In the genomic region with DNA sequence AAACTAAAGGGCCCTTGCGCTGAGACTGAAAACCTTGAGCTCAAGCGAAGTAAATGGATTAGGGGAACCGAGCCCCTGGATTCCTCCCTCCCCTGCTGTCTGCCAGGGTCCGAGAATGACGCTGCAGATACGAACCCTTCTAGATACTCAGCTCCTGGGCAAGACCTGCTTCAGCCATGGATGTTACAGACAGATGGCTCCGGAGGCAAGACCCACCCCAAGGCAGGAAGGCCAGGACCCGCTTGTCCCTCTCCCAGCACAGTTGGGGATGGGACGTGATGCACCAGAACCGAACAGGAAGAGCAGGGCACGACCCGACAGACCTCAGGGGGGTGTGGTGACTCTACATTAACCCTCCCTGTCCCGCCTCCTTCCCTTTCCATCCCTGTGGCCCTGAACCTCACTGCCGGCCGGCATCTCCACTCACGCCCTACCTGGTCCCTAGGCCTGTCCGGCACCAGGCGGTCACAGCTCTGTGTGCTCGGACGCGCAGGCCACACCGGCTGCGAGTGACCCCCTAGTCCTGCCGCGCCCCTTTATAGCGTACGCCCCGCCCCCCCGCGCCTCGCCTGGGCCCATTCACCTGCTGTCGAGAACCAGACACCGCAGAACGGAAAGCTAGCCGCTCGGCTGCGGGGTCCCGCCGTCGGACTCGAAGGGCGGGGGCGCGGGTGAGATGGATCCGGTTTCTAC, we compare ENCODE assay signal across 7 mouse cellular contexts.
DNase-seq lines count a peak whose midpoint lies in the region; ATAC-seq lines count a peak whose summit lies in the region.

No protein-coding gene starts in this region.

- H3K9ac ChIP-seq in embryonic facial prominence, embryonic 14.5 days (ENCODE audit: low read depth, low read length) = peak overlapping the region; percentile 47
- H3K9ac ChIP-seq in limb, embryonic 13.5 days = no peak overlapping the region

- H3K4me1 ChIP-seq in embryonic facial prominence, embryonic 14.5 days (ENCODE audit: control insufficient read depth, insufficient read depth, low read length) = peaks cover 7% of the 10 kb centered on the region; the same call in 1 of the 2 replicates
- peaks cover 67% of the 10 kb centered on the region for H3K4me1 ChIP-seq in limb, embryonic 13.5 days

- peak; percentile 20 for DNase-seq in thymus, postnatal 14 days
- DNase-seq in thymus, postnatal 25 days = no peak
- no peak for DNase-seq in embryonic facial prominence, embryonic 14.5 days (ENCODE audit: low spot score)
- no peak for DNase-seq in right cerebral cortex, postnatal 4 days
- no peak for DNase-seq in MN1 (ENCODE audit: low spot score)
- DNase-seq in left cerebral cortex, adult 8-10 months (ENCODE audit: low spot score in 2 of 2) = no peak

- H3K9me3 ChIP-seq in embryonic facial prominence, embryonic 14.5 days (ENCODE audit: control insufficient read depth, low read length) = 0 out of 2 replicates have a peak, but pooled peaks cover 4% of the 10 kb centered on the region
- H3K9me3 ChIP-seq in limb, embryonic 13.5 days = no peaks in the 10 kb centered on the region

- 2% methylated on average over 40 of the region's 45 CpGs for WGBS in embryonic facial prominence, embryonic 14.5 days
- 1% methylated on average over 43 of the region's 45 CpGs for WGBS in limb, embryonic 13.5 days

- ATAC-seq in embryonic facial prominence, embryonic 14.5 days (ENCODE audit: low read depth) = no peak
- peak; percentile 37; the same call in 1 of the 2 replicates for ATAC-seq in limb, embryonic 13.5 days (ENCODE audit: low FRiP score, low read depth)

- peaks cover 99% of the 10 kb centered on the region for H3K27me3 ChIP-seq in embryonic facial prominence, embryonic 14.5 days (replicated peaks; ENCODE audit: control insufficient read depth, insufficient read depth, low read length)
- H3K27me3 ChIP-seq in limb, embryonic 13.5 days = peaks cover 98% of the 10 kb centered on the region

- peak overlapping the region; percentile 47 for H3K4me3 ChIP-seq in embryonic facial prominence, embryonic 14.5 days (ENCODE audit: low read depth, low read length)
- H3K4me3 ChIP-seq in limb, embryonic 13.5 days = peak overlapping the region; percentile 41

- H3K27ac ChIP-seq in embryonic facial prominence, embryonic 14.5 days (replicated peaks; ENCODE audit: low read depth, low read length) = no peak overlapping the region; the same call in 1 of the 2 replicates
- H3K27ac ChIP-seq in limb, embryonic 13.5 days = no peak overlapping the region

- H3K4me2 ChIP-seq in embryonic facial prominence, embryonic 14.5 days (ENCODE audit: low read depth, low read length) = peak overlapping the region; percentile 51
- H3K4me2 ChIP-seq in limb, embryonic 13.5 days (replicated peaks) = peak overlapping the region; percentile 62

- H3K36me3 ChIP-seq in embryonic facial prominence, embryonic 14.5 days (ENCODE audit: control insufficient read depth, insufficient read depth, low read length) = no peaks in the 10 kb centered on the region
- H3K36me3 ChIP-seq in limb, embryonic 13.5 days = no peaks in the 10 kb centered on the region
